12 mouse cellular contexts compared by ENCODE assay signal in genomic region chr11:70621972-70622814, GRCm38 (mm10). TPM values are rescaled to one million over a fixed set of nuclear protein-coding genes. Genes with fewer than 3 reads are reported as not detected.
DNase-seq lines count a peak whose midpoint lies in the region; ATAC-seq and TF ChIP-seq lines count a peak whose summit lies in the region.
"Had no signal": no experiment of that assay in that cellular context is flagged by ENCODE, and none has a peak within 500 bp of the region (broad histone marks: within the 10 kb centered on the region; RNA-seq: fewer than 3 reads in every experiment).

No protein-coding gene starts in this region.

- no peak for TF ChIP-seq RAD21 in CH12.LX (IDR thresholded peaks at IDR 0.05; ENCODE audit: low read depth, low read length)

- no peak for TF ChIP-seq CTCF in kidney, adult 2 months (conservative IDR thresholded peaks at IDR 0.05; ENCODE audit: insufficient read depth, insufficient read length, low read depth, low read length)
- peak in 1 of 2 experiments; percentile 0; a peak in 1 of 4 replicates for TF ChIP-seq CTCF in CH12.LX (conservative IDR thresholded peaks at IDR 0.05 in 1 of 2, IDR thresholded peaks at IDR 0.05 in 1 of 2; ENCODE audit: low read depth in 2 of 2, low read length in 2 of 2)

- no peak for TF ChIP-seq POLR2A in kidney, adult 2 months (IDR thresholded peaks at IDR 0.05; ENCODE audit: low read depth, low read length)
- no peak for TF ChIP-seq POLR2A in CH12.LX (IDR thresholded peaks at IDR 0.05; ENCODE audit: low read depth, low read length)

- in situ Hi-C loops in CH12.LX (cut with MboI; ENCODE audit: low pct_ligation_motif_present, low pct_unique_long_range_greater_than_20kb, low sequenced_read_pairs): loop anchor here (25.0 kb wide), 1 partner anchor 385 kb away; the partner anchor contains the start of genes 0610010K14Rik, Bcl6b, Gm21988 and Rnasek

- peak; percentile 52 for DNase-seq in kidney, adult 2 months
- no peak for DNase-seq in kidney, adult 11 months
- DNase-seq in CH12.LX (ENCODE audit: extremely low read depth): peak; percentile 84
- no peak for DNase-seq in layer of hippocampus, adult 9-10 months (ENCODE audit: low spot score)
- DNase-seq in yolk sac, embryonic 10.5 days (ENCODE audit: low spot score): no peak
- DNase-seq: cerebellum, adult 9-11 months had no signal

- H3K27ac ChIP-seq in kidney, adult 2 months (ENCODE audit: insufficient read depth, low read depth, low read length): no peak overlapping the region
- H3K27ac ChIP-seq in CH12.LX (ENCODE audit: insufficient read depth, low read depth): no peak overlapping the region
- no peak overlapping the region for H3K27ac ChIP-seq in forebrain, embryonic 13.5 days
- H3K27ac ChIP-seq: liver, embryonic 15.5 days had no signal

- no peaks in the 10 kb centered on the region for H3K36me3 ChIP-seq in kidney, adult 2 months (ENCODE audit: control insufficient read depth, insufficient read depth, low read length)
- no peaks in the 10 kb centered on the region for H3K36me3 ChIP-seq in CH12.LX (replicated peaks in 1 of 2; ENCODE audit: control insufficient read depth in 1 of 2, insufficient read depth in 1 of 2, low read length in 1 of 2)
- no peaks in the 10 kb centered on the region for H3K36me3 ChIP-seq in forebrain, embryonic 13.5 days (ENCODE audit: poor library complexity, severe bottlenecking)
- H3K36me3 ChIP-seq: liver, embryonic 15.5 days had no signal

- H3K9ac ChIP-seq in CH12.LX (ENCODE audit: insufficient read depth, low read depth): no peak overlapping the region
- H3K9ac ChIP-seq in forebrain, embryonic 13.5 days: no peak overlapping the region; the same call in 1 of the 2 replicates
- H3K9ac ChIP-seq: liver, embryonic 15.5 days had no signal

- H3K9me3 ChIP-seq in CH12.LX (replicated peaks; ENCODE audit: low read length): no peaks in the 10 kb centered on the region
- H3K9me3 ChIP-seq in forebrain, embryonic 13.5 days (replicated peaks): no peaks in the 10 kb centered on the region
- H3K9me3 ChIP-seq: liver, embryonic 15.5 days had no signal

- peak; percentile 45 for ATAC-seq in granulocyte monocyte progenitor cell, adult 5-6 weeks (replicated peaks; ENCODE audit: poor library complexity, severe bottlenecking)
- peak; percentile 94 for ATAC-seq in megakaryocyte progenitor cell, adult 5-6 weeks (replicated peaks; ENCODE audit: poor library complexity)
- no peak for ATAC-seq in forebrain, embryonic 13.5 days

- TF ChIP-seq EP300 in CH12.LX (IDR thresholded peaks at IDR 0.05; ENCODE audit: low read length): 0 out of 2 replicates have a peak, but pooled peaks have one; percentile 25

- H3K4me1 ChIP-seq in kidney, adult 2 months (ENCODE audit: control insufficient read depth, insufficient read depth, low read length): peaks cover 4% of the 10 kb centered on the region; the same call in 1 of the 2 replicates
- H3K4me1 ChIP-seq in CH12.LX (ENCODE audit: control insufficient read depth in 1 of 2, insufficient read depth in 2 of 2): peaks cover 0 to 16% of the 10 kb centered on the region in 2 experiments; a peak in 2 of 4 replicates
- no peaks in the 10 kb centered on the region for H3K4me1 ChIP-seq in forebrain, embryonic 13.5 days

- no peak overlapping the region for H3K4me2 ChIP-seq in CH12.LX (ENCODE audit: insufficient read depth, low read depth, poor library complexity, severe bottlenecking)
- no peak overlapping the region for H3K4me2 ChIP-seq in forebrain, embryonic 13.5 days
- H3K4me2 ChIP-seq: liver, embryonic 15.5 days had no signal

- H3K27me3 ChIP-seq in kidney, adult 2 months (replicated peaks; ENCODE audit: control insufficient read depth, insufficient read depth, low read length): no peaks in the 10 kb centered on the region
- H3K27me3 ChIP-seq in CH12.LX (replicated peaks): no peaks in the 10 kb centered on the region
- no peaks in the 10 kb centered on the region for H3K27me3 ChIP-seq in forebrain, embryonic 13.5 days
- H3K27me3 ChIP-seq: liver, embryonic 15.5 days had no signal

- 49% methylated on average over 7 of the region's 7 CpGs for WGBS in kidney, adult 2 months
- WGBS in forebrain, embryonic 13.5 days: 45% methylated on average over 7 of the region's 7 CpGs

- H3K4me3 ChIP-seq in kidney, adult 2 months (ENCODE audit: insufficient read depth, low read depth, low read length): no peak overlapping the region
- H3K4me3 ChIP-seq in CH12.LX (replicated peaks in 1 of 3; ENCODE audit: low read depth in 2 of 3, low read length in 2 of 3, poor library complexity in 1 of 3): no peak overlapping the region
- H3K4me3 ChIP-seq in forebrain, embryonic 13.5 days: no peak overlapping the region
- H3K4me3 ChIP-seq: liver, embryonic 15.5 days had no signal

- dilution Hi-C loops in CH12.LX (cut with MboI; ENCODE audit: extremely low pct_ligation_motif_present, extremely low pct_unique_long_range_greater_than_20kb, low sequenced_read_pairs): no loop called here

- no peaks in the 10 kb centered on the region for H3K79me2 ChIP-seq in CH12.LX (replicated peaks; ENCODE audit: control insufficient read depth, extremely low read depth, insufficient read depth, poor library complexity, severe bottlenecking)

TF ChIP-seq in CH12.LX, 34 proteins besides CTCF, POLR2A, EP300 and RAD21:
- 0 out of 2 replicates have a peak, but pooled peaks have one; percentile 14 for TF ChIP-seq MAX (IDR thresholded peaks at IDR 0.05; ENCODE audit: low read length)
- no peak for TF ChIP-seq CHD2 (IDR thresholded peaks at IDR 0.05; ENCODE audit: low read length)
- TF ChIP-seq JUN (IDR thresholded peaks at IDR 0.05; ENCODE audit: insufficient read depth, low read depth, low read length): no peak

RNA-seq across cellular contexts. Expression of gene Chrne, which starts 3.2 kb away (rescaled TPM):
- polyA plus RNA-seq in kidney, adult 2 months (2012; rRNA removed): 0.86 and 1.0 TPM in 2 replicates
- not detected in 2 replicates for total RNA-seq in CH12.LX (2012; rRNA removed)
- total RNA-seq in CH12.LX (2014; rRNA removed): not detected in 2 replicates
- not detected in 2 replicates for polyA plus RNA-seq in CH12.LX (2012; ENCODE audit: insufficient read length, low read depth)
- not detected in 2 replicates for total RNA-seq in granulocyte monocyte progenitor cell, adult 5-6 weeks (2014; fragmentation: Nextera tagmentation)
- total RNA-seq in granulocyte monocyte progenitor cell, adult 5-6 weeks (2017): 0.26 TPM in 1 of 2 replicates, not detected in the other
- not detected in 2 replicates for total RNA-seq in megakaryocyte progenitor cell, adult 5-6 weeks (2015)
- total RNA-seq in megakaryocyte progenitor cell, adult 5-6 weeks (2017): 0.17 TPM in 1 of 2 replicates, not detected in the other
- polyA plus RNA-seq in forebrain, embryonic 13.5 days (2015; fragmentation: Nextera tagmentation; extraction: Ambion mirVana): not detected in 2 replicates
- polyA plus RNA-seq: kidney, embryonic 14.5 days; liver, embryonic 15.5 days; neural tube, embryonic 14.5 days had no signal

RNA-seq across cellular contexts. Expression of gene 4930544D05Rik, which starts 6.5 kb away (rescaled TPM):
- polyA plus RNA-seq in kidney, adult 2 months (2012; rRNA removed): 0.29 TPM in 1 of 2 replicates, not detected in the other
- total RNA-seq in CH12.LX (2012; rRNA removed) (0.17 TPM in 1 of 2 replicates, not detected in the other), CH12.LX (2014; rRNA removed) (not detected in 2 replicates)
- polyA plus RNA-seq in CH12.LX (2012; ENCODE audit: insufficient read length, low read depth): not detected in 2 replicates
- total RNA-seq in granulocyte monocyte progenitor cell, adult 5-6 weeks (2014; fragmentation: Nextera tagmentation): 1.2 TPM in 1 of 2 replicates, not detected in the other
- total RNA-seq in granulocyte monocyte progenitor cell, adult 5-6 weeks (2017): not detected in 2 replicates
- not detected in 2 replicates for total RNA-seq in megakaryocyte progenitor cell, adult 5-6 weeks (2015)
- total RNA-seq in megakaryocyte progenitor cell, adult 5-6 weeks (2017): not detected in 2 replicates
- polyA plus RNA-seq in forebrain, embryonic 13.5 days (2015; fragmentation: Nextera tagmentation; extraction: Ambion mirVana): not detected in 2 replicates
- polyA plus RNA-seq: kidney, embryonic 14.5 days; liver, embryonic 15.5 days; neural tube, embryonic 14.5 days had no signal

RNA-seq across cellular contexts. Expression of gene Gp1ba, which starts 16.7 kb away (rescaled TPM):
- polyA plus RNA-seq in kidney, adult 2 months (2012; rRNA removed): 0.03 TPM in 1 of 2 replicates, not detected in the other
- total RNA-seq in CH12.LX (2012; rRNA removed) (0.25 TPM in 2 replicates), CH12.LX (2014; rRNA removed) (not detected in 2 replicates)
- 0.84 and 1.1 TPM in 2 replicates for polyA plus RNA-seq in CH12.LX (2012; ENCODE audit: insufficient read length, low read depth)
- not detected in 2 replicates for total RNA-seq in granulocyte monocyte progenitor cell, adult 5-6 weeks (2014; fragmentation: Nextera tagmentation)
- total RNA-seq in granulocyte monocyte progenitor cell, adult 5-6 weeks (2017): not detected in 2 replicates
- total RNA-seq in megakaryocyte progenitor cell, adult 5-6 weeks (2015): 0.66 and 2.3 TPM in 2 replicates
- 0.08 and 0.20 TPM in 2 replicates for total RNA-seq in megakaryocyte progenitor cell, adult 5-6 weeks (2017)
- polyA plus RNA-seq in forebrain, embryonic 13.5 days (2015; fragmentation: Nextera tagmentation; extraction: Ambion mirVana): 0.15 and 0.30 TPM in 2 replicates

RNA-seq across cellular contexts. Expression of gene Rnf167, which starts 24.8 kb away (rescaled TPM):
- 118 and 123 TPM in 2 replicates for polyA plus RNA-seq in kidney, adult 2 months (2012; rRNA removed)
- total RNA-seq in CH12.LX (2012; rRNA removed) (23.5 and 24.0 TPM in 2 replicates), CH12.LX (2014; rRNA removed) (24.1 and 25.5 TPM in 2 replicates)
- polyA plus RNA-seq in CH12.LX (2012; ENCODE audit: insufficient read length, low read depth): 28.0 and 31.7 TPM in 2 replicates
- 35.4 and 51.1 TPM in 2 replicates for total RNA-seq in granulocyte monocyte progenitor cell, adult 5-6 weeks (2014; fragmentation: Nextera tagmentation)
- total RNA-seq in granulocyte monocyte progenitor cell, adult 5-6 weeks (2017): 32.7 and 34.6 TPM in 2 replicates
- 39.3 and 44.8 TPM in 2 replicates for total RNA-seq in megakaryocyte progenitor cell, adult 5-6 weeks (2015)
- 30.7 and 37.4 TPM in 2 replicates for total RNA-seq in megakaryocyte progenitor cell, adult 5-6 weeks (2017)
- polyA plus RNA-seq in forebrain, embryonic 13.5 days (2015; fragmentation: Nextera tagmentation; extraction: Ambion mirVana): 108 and 119 TPM in 2 replicates

RNA-seq across cellular contexts. Expression of gene Slc25a11, which starts 25.1 kb away (rescaled TPM):
- 281 and 284 TPM in 2 replicates for polyA plus RNA-seq in kidney, adult 2 months (2012; rRNA removed)
- 96.9 and 99.0 TPM in 2 replicates for total RNA-seq in CH12.LX (2012; rRNA removed)
- total RNA-seq in CH12.LX (2014; rRNA removed): 121 and 135 TPM in 2 replicates
- polyA plus RNA-seq in CH12.LX (2012; ENCODE audit: insufficient read length, low read depth): 127 and 132 TPM in 2 replicates
- 80.9 and 91.7 TPM in 2 replicates for total RNA-seq in granulocyte monocyte progenitor cell, adult 5-6 weeks (2014; fragmentation: Nextera tagmentation)
- 63.3 and 67.7 TPM in 2 replicates for total RNA-seq in granulocyte monocyte progenitor cell, adult 5-6 weeks (2017)
- 59.5 and 73.9 TPM in 2 replicates for total RNA-seq in megakaryocyte progenitor cell, adult 5-6 weeks (2015)
- total RNA-seq in megakaryocyte progenitor cell, adult 5-6 weeks (2017): 46.6 and 52.7 TPM in 2 replicates
- polyA plus RNA-seq in forebrain, embryonic 13.5 days (2015; fragmentation: Nextera tagmentation; extraction: Ambion mirVana): 156 and 165 TPM in 2 replicates

Comparison
In these comparisons a context has a peak if more than half of its experiments do, and no peak if none do; other contexts are left out.
1. DNase-seq: peak in kidney, adult 2 months (single experiment) and CH12.LX (single experiment); none in kidney, adult 11 months (single experiment), layer of hippocampus, adult 9-10 months (single experiment) and yolk sac, embryonic 10.5 days (single experiment).